Mouse (Mus musculus) brain, adult 2 months (tissue): ENCODE results near the gene Mzf1.
A peak's percentile ranks its signal among the peaks of the same experiment; 100 is the strongest.

Source experiments
- DNase-seq: peaks from one replicate; pipeline ENCODE4 v3.0.0; 2011; ENCODE audit warnings: low read depth, low spot score

Gene Mzf1

DNA sequence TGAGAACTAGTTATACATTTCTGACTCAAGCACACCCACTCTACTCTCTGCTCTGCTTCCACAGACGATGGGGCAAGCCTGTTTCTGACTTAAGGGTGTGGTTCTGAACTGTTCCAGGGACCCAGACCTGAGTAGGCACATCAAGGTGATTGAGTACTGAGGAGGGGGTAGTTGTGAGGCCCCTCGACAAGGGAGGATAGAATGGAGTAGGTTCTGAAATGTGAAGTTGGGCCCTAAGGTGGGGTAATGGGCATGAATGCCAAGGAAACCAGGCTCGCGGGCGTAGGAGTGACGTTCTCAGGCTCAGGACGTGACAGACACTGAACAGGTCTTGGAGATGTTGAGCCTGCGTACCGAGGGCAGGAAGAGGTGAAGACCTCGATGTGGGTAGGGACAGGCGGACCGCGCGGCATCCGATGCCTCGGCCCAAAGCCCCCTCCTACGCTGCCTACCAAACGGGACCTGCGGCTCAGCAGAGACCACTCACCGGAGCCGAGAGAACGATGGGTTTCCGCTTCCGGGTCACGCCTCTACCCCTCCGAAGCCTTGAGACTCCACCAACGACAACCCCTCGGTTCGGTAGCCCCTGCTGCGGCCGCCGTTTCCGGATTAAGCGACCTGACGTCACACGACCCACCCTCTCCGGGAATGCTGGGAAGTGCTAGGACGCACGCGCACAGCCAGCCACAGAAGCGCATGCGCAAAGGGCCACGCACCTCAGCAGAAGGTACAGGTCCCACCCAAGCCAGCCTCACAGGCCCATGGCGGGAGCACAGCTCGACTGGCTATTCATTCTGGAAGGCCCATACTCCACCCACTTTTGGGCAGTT lies 20.2 kb downstream of the Mzf1 start, which contains the start of gene Chmp2a:
Gene Chmp2a (minus strand): TSS at position 660 of the 830 bp plus-strand sequence.
- peak; percentile 99 for DNase-seq

- no peak for DNase-seq
Measured at GRCm38 (mm10) chr7:13033451-13034147, 21.0 kb downstream of the Mzf1 start.

GRCm38 (mm10) chr7:13032541-13032940 lies 22.0 kb downstream of the Mzf1 start:
- no peak for DNase-seq

- no peak for DNase-seq
Measured at GRCm38 (mm10) chr7:13031983-13032382, 22.6 kb downstream of the Mzf1 start.

DNA sequence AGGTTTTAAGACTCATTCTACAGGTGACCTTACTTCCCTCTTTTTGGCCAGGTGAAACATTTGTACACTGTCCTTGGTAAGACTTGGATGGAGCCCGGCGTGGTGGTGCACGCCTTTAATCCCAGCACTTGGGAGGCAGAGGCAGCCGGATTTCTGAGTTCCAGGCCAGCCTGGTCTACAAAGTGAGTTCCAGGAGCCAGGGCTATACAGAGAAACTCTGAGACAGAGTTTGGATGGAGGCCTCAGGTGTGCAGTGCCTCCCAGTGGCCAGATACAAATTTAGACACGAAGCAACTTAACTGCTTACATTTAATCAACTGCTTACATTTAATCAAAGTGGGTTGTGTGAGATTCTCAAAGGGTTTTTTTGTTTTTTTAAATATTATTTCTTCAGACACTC lies 23.5 kb downstream of the Mzf1 start:
- peak; percentile 56 for DNase-seq

DNA sequence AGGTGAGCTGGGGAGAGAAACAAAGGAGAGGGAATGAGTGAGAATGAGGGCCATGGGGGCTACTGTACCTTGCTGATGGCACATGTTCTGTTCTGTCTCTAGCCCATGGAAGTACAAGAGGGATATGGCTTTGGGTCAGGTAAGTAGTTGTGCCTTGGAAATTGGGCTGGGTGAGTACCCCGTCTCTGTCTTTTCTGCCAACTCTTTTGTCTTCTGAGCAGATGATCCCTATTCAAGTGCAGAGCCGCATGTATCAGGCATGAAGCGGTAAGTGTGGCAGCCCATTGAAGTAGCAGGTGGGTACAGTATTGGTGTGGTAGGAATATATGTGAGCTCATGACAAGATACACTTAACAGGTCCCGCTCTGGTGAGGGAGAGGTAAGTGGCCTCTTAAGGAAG lies 25.6 kb downstream of the Mzf1 start:
- no peak for DNase-seq

GRCm38 (mm10) chr7:13025511-13026112 lies 29.0 kb downstream of the Mzf1 start:
- DNase-seq: no peak

DNA sequence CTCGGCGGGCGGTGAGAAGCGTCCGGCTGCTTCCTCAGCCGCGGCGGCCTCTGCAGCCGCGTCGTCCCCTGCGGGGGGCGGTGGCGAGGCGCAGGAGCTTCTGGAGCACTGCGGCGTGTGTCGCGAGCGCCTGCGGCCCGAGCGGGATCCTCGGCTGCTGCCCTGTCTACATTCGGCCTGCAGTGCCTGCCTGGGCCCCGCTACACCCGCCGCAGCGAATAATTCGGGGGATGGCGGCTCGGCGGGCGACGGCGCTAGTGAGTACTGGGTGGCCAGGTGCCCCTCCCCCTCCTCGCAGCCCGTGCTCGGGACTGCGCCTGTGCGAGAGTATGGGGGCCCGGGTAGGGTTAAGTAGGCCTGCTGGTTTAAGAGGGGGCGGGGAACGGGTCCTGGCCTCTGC lies 29.8 kb downstream of the Mzf1 start:
- DNase-seq: peak; percentile 79

GRCm38 (mm10) chr7:13023928-13024731 lies 30.4 kb downstream of the Mzf1 start:
- DNase-seq: peak; percentile 97

DNA sequence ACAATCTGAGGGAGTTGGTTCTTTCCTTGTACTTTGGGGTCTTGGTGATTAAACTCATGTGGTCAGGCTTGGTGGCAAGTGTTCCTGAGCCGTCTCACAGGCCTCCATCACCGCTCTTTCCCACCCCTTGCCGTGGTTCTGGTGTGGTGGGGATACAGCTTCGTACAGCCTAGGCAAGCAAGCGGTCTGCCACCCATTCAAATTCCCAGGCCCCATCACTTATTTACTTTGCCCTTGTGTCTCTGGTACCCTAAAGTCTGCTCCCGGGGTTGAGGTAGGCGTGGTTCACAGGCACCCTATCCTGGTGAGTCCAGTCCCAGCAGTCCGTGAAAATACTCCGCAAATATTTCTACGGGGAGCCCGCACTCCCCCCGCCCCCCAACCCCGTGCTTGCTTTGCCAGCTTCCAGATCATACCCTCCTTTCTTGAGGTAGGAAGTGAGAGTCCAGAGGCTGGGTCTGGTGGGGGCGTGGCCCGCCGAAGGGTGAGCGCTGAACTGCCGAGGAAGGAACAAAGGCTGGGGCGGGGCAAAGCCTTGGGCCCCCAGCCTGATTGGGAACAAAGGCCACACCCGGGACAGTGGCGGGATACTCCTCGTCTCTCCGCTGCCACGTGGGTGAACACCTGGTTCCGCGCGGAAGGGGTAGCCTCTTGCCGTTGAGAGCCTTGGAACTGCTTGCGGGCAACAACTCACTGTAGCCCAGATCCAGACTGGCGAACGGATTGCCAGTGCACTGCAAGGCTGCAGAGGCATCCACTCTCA lies 31.6 kb downstream of the Mzf1 start:
- peak; percentile 47 for DNase-seq

GRCm38 (mm10) chr7:13015217-13015616 lies 39.3 kb downstream of the Mzf1 start:
- DNase-seq: no peak

DNA sequence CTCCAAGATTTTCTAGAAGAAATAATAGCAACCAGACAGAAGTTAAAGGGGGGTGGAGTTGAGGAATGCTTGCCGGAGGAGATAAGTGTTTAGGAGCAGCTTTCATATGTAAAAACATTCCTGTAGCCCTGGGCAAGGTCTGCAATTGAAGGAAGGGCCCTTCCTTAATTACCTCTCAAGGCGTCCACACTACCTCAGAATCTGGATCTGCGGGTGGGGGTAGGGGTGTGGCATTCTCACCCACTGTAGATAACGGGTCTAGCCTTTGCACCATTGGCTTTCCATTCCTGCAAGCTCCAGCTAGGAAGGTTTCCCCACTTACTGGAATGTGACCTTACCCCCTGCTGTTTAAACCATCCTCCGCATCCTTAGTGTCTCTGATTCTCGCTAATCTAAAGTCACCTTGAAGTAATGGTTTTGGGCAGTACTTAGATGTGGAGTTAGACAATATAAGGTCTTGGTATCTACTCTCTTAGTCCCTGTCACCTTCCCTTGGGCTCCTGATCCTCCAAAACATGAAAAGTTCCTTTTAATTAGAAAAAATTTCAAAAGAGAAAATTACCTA lies 40.2 kb downstream of the Mzf1 start:
- no peak for DNase-seq

GRCm38 (mm10) chr7:13013671-13014070 lies 40.9 kb downstream of the Mzf1 start:
- no peak for DNase-seq

- DNase-seq: no peak
Measured at GRCm38 (mm10) chr7:13010005-13010908, 44.3 kb downstream of the Mzf1 start, which contains the start of gene Zbtb45. Gene Zbtb45, minus strand, starts transcription at chr7:13010034.

DNA sequence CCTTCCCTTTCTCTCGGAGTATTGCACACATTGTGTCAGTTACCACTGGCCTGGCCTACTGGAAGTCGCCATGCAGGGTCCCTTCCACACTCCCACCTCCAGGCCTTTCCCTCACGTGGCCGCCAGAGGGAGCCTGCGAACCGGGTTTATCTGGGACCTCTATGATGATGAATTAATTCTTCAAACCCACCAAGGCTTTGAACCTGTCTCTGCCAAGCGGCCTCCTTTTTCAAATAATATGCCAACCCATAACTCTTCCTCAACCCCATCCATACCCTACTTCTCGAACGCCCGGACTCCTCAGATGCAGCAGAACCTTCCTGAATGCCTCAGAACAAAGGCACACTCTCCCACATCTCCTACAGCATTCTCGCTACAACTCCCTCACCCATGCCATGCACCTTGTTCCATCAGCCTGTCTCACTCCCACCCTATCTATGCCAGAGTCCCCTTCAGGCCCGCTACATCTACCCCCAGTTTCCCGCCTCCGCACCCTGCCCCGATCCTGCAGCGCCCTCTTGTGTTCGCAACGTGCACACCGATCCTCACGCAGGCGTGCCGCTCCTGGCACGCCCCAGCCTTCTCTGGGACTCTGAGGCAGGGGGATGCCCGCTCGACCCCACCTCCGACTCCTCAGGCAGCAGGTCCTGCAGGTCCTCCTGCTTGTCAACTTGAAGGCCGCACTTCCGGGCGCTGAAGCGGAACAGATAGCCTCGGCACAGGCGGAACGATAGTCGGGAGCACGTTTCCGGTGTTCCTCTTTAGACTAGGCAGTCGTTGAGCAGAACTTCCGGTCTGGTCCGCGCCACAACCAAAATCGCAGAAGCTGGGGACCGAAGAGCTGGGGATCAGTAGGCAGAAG lies 45.2 kb downstream of the Mzf1 start:
- peak; percentile 99 for DNase-seq

- no peak for DNase-seq
Measured at GRCm38 (mm10) chr7:13007341-13008092, 47.0 kb downstream of the Mzf1 start.

DNA sequence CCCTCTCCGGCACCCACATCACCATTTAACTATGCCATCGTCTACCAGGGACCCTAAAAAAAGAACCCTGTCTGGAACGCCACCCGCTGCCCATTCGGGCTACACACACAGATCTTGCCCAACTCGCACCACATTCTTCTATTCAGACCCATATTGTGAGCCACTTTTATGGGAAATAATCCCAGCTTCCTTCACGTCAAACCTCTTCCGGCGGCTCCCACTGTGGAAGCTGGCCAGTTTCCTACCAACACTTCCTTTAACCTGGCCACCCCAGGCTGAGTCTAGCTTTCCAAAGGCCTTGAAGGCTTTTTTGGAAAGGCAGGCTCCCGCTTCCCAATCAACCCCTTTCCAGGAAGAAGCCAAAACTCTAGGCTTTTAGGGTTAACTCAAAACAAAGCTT lies 48.0 kb downstream of the Mzf1 start:
- DNase-seq: no peak

GRCm38 (mm10) chr7:13006011-13006410 lies 48.6 kb downstream of the Mzf1 start:
- peak; percentile 68 for DNase-seq
